Mouse (Mus musculus): ENCODE measurements around the gene Rpl3. TPM values are rescaled to one million over a fixed set of nuclear protein-coding genes. Genes with fewer than 3 reads are reported as not detected.
A peak's percentile ranks its signal among the peaks of the same experiment; 100 is the strongest.

The Rpl3 gene
- polyA plus RNA-seq, 1 experiment from 2014 or later = 622 TPM

GRCm38 (mm10) chr15:80096406-80096805 lies 4.7 kb upstream of the Rpl3 start:
- no peak for ATAC-seq (ENCODE audit: low FRiP score)
- H3K27me3 ChIP-seq = peaks cover 25% of the 10 kb centered on the region
- H3K4me3 ChIP-seq = no peak overlapping the region
- H3K4me2 ChIP-seq = no peak overlapping the region
- H3K27ac ChIP-seq = 0 out of 2 replicates have a peak overlapping the region, but pooled peaks have one; percentile 55
- H3K36me3 ChIP-seq = no peaks in the 10 kb centered on the region
- H3K9ac ChIP-seq = peak overlapping the region; percentile 60; the same call in 1 of the 2 replicates
- 68% methylated on average over 10 of the region's 10 CpGs for WGBS
- peaks cover 47% of the 10 kb centered on the region for H3K4me1 ChIP-seq (replicated peaks)
- H3K9me3 ChIP-seq = no peaks in the 10 kb centered on the region

- 61% methylated on average over 1 of the region's 1 CpGs for WGBS
- peaks cover 25% of the 10 kb centered on the region for H3K27me3 ChIP-seq
Measured at GRCm38 (mm10) chr15:80095596-80095995, 3.9 kb upstream of the Rpl3 start.

DNA sequence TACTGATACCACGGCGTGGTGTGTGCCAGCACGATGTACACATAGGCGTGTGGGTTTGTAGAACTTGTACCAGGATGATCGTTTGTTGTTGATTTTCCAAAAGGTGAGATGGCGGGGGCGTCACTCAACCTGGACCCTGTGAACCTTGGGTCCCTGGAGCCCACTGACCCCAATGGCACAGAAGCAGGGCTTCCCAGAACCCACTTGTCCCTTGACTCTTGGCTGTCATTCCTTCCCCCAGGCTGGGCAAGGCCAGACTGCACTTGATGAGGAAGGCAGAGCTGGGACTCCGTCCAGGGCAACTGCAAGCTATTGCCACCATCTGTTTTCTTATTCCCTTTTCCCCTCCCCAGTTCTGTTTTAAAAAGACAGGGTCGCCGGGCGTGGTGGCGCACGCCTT lies 2.5 kb upstream of the Rpl3 start:
- Histone ChIP-seq H3K9ac (peak overlapping the region; percentile 24; the same call in 1 of the 2 replicates), H3K36me3 (no peaks in the 10 kb centered on the region), H3K9me3 (no peaks in the 10 kb centered on the region), H3K27ac (no peak overlapping the region), H3K4me1 (replicated peaks) (peaks cover 51% of the 10 kb centered on the region), H3K4me2 (no peak overlapping the region), H3K27me3 (peaks cover 29% of the 10 kb centered on the region), H3K4me3 (no peak overlapping the region)
- ATAC-seq (ENCODE audit: low FRiP score) = no peak
- WGBS = 92% methylated on average over 13 of the region's 13 CpGs

More at GRCm38 (mm10) chr15:80095596-80095995, 3.9 kb upstream of the Rpl3 start:
- Histone ChIP-seq H3K4me1 (replicated peaks) (peaks cover 49% of the 10 kb centered on the region), H3K27ac (no peak overlapping the region), H3K36me3 (no peaks in the 10 kb centered on the region), H3K9me3 (no peaks in the 10 kb centered on the region), H3K9ac (no peak overlapping the region), H3K4me3 (no peak overlapping the region), H3K4me2 (no peak overlapping the region)
- no peak for ATAC-seq (ENCODE audit: low FRiP score)

DNA sequence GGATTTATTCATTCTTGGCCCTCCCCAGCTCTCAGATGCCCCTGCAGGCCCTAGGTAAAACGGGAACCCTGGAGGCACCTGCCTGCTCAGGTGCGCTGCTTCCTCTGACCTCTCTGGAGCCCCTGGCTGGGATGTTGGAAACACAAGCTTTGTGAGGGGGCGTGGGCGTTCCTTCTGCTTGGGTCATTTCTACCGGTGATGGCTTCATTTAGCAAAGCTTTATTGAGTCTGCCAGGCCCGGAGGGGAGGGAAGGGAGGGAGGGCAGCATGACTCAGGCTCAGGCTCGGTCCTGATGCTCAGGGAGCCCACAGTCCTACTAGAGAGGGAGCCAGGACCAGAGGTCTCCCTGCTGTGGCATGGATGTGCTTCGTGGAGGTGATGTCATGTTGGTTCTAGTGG lies 931 bp upstream of the Rpl3 start:
- Histone ChIP-seq H3K27ac (no peak overlapping the region), H3K36me3 (no peaks in the 10 kb centered on the region), H3K4me1 (replicated peaks) (peaks cover 35% of the 10 kb centered on the region), H3K9ac (peak overlapping the region; percentile 87), H3K27me3 (peaks cover 29% of the 10 kb centered on the region), H3K4me2 (peak overlapping the region; percentile 76), H3K9me3 (no peaks in the 10 kb centered on the region), H3K4me3 (peak overlapping the region; percentile 64)
- ATAC-seq (ENCODE audit: low FRiP score) = no peak
- 13% methylated on average over 8 of the region's 8 CpGs for WGBS

GRCm38 (mm10) chr15:80092041-80092441 lies 373 bp upstream of the Rpl3 start:
- Histone ChIP-seq H3K4me3 (peak overlapping the region; percentile 64), H3K4me2 (peak overlapping the region; percentile 76), H3K4me1 (replicated peaks) (peaks cover 30% of the 10 kb centered on the region), H3K9ac (peak overlapping the region; percentile 87), H3K9me3 (no peaks in the 10 kb centered on the region), H3K27me3 (peaks cover 29% of the 10 kb centered on the region), H3K27ac (0 out of 2 replicates have a peak overlapping the region, but pooled peaks have one; percentile 8), H3K36me3 (no peaks in the 10 kb centered on the region)
- ATAC-seq (ENCODE audit: low FRiP score) = no peak; the same call in 1 of the 2 replicates
- 14% methylated on average over 7 of the region's 7 CpGs for WGBS

DNA sequence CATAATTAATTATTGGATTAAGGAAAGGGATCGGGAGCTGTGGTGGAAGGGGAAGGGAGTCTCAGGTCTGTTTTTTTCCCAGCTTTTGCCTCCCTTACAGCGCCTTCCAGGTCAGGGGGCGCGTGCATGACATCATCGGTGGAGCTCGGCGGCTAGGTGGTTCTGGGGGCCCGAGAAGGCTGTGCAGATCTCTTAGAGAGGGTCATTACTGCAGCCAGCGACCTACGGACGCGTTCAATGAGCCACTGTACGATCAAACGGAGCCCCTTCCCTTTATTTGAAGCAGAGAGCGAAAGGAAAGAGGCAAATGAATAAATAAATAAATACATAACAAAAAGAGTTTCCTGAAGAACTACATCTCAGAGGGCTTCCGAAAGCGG lies 937 bp downstream of the Rpl3 start:
- no peaks in the 10 kb centered on the region for H3K9me3 ChIP-seq
- peak overlapping the region; percentile 76 for H3K4me2 ChIP-seq
- 1% methylated on average over 17 of the region's 17 CpGs for WGBS
- H3K4me1 ChIP-seq (replicated peaks) = peaks cover 20% of the 10 kb centered on the region
- ATAC-seq (ENCODE audit: low FRiP score) = no peak
- peak overlapping the region; percentile 87 for H3K9ac ChIP-seq
- no peaks in the 10 kb centered on the region for H3K36me3 ChIP-seq
- no peak overlapping the region for H3K27ac ChIP-seq
- H3K27me3 ChIP-seq = peaks cover 29% of the 10 kb centered on the region
- peak overlapping the region; percentile 64 for H3K4me3 ChIP-seq

DNA sequence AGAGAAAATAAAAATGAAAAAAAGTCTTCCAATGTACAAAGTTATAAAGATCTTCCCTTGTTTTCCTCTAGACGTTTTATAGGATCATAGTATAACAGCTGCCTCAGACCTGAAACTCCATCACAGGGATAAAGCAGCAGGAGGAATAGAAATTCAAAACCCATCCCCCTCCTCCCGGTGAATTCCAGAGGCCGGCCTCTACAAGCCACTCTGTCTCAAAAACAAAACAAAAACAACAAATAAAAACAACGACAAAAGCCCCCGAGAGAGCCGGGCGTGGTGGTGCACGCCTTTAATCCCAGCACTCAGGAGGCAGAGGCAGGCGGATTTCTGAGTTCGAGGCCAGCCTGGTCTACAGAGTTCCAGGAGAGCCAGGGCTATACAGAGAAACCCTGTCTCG lies 1.5 kb downstream of the Rpl3 start:
- 78% methylated on average over 11 of the region's 11 CpGs for WGBS
- Histone ChIP-seq H3K36me3 (no peaks in the 10 kb centered on the region), H3K9ac (peak overlapping the region; percentile 87; the same call in 1 of the 2 replicates), H3K4me2 (peak overlapping the region; percentile 76), H3K27ac (no peak overlapping the region), H3K27me3 (peaks cover 26% of the 10 kb centered on the region), H3K4me1 (replicated peaks) (peaks cover 20% of the 10 kb centered on the region), H3K4me3 (no peak overlapping the region), H3K9me3 (no peaks in the 10 kb centered on the region)
- no peak for ATAC-seq (ENCODE audit: low FRiP score)

GRCm38 (mm10) chr15:80088637-80089036 lies 3.0 kb downstream of the Rpl3 start:
- peaks cover 20% of the 10 kb centered on the region for H3K4me1 ChIP-seq (replicated peaks)
- no peak overlapping the region for H3K4me3 ChIP-seq
- no peaks in the 10 kb centered on the region for H3K36me3 ChIP-seq
- no peak for ATAC-seq (ENCODE audit: low FRiP score)
- no peak overlapping the region for H3K9ac ChIP-seq
- no peak overlapping the region for H3K4me2 ChIP-seq
- H3K9me3 ChIP-seq = no peaks in the 10 kb centered on the region
- H3K27ac ChIP-seq = no peak overlapping the region
- whole genome bisulfite sequencing = 35% methylated on average over 4 of the region's 4 CpGs
- peaks cover 19% of the 10 kb centered on the region for H3K27me3 ChIP-seq

GRCm38 (mm10) chr15:80087406-80088012 lies 4.2 kb downstream of the Rpl3 start:
- H3K4me2 ChIP-seq = no peak overlapping the region
- H3K9me3 ChIP-seq = no peaks in the 10 kb centered on the region
- peaks cover 14% of the 10 kb centered on the region for H3K27me3 ChIP-seq
- H3K4me3 ChIP-seq = no peak overlapping the region
- H3K27ac ChIP-seq = no peak overlapping the region
- no peak overlapping the region for H3K9ac ChIP-seq
- ATAC-seq (ENCODE audit: low FRiP score) = no peak
- peaks cover 15% of the 10 kb centered on the region for H3K4me1 ChIP-seq (replicated peaks)
- no peaks in the 10 kb centered on the region for H3K36me3 ChIP-seq
- WGBS = 88% methylated on average over 9 of the region's 9 CpGs

GRCm38 (mm10) chr15:80083740-80084139 lies 7.9 kb downstream of the Rpl3 start:
- ATAC-seq (ENCODE audit: low FRiP score) = peak; percentile 21
- H3K4me1 ChIP-seq (replicated peaks) = peaks cover 34% of the 10 kb centered on the region
- peak overlapping the region; percentile 72 for H3K9ac ChIP-seq
- H3K4me2 ChIP-seq = peak overlapping the region; percentile 65
- H3K4me3 ChIP-seq = peak overlapping the region; percentile 69
- H3K27me3 ChIP-seq = no peaks in the 10 kb centered on the region
- H3K36me3 ChIP-seq = peaks cover 34% of the 10 kb centered on the region
- no peaks in the 10 kb centered on the region for H3K9me3 ChIP-seq
- peak overlapping the region; percentile 96 for H3K27ac ChIP-seq
- WGBS = 1% methylated on average over 12 of the region's 12 CpGs

- H3K27me3 ChIP-seq = no peaks in the 10 kb centered on the region
- H3K4me3 ChIP-seq = peak overlapping the region; percentile 69
- H3K9me3 ChIP-seq = no peaks in the 10 kb centered on the region
- H3K36me3 ChIP-seq = peaks cover 39% of the 10 kb centered on the region
- H3K4me1 ChIP-seq (replicated peaks) = peaks cover 34% of the 10 kb centered on the region
- peak overlapping the region; percentile 92 for H3K9ac ChIP-seq
- H3K4me2 ChIP-seq = peak overlapping the region; percentile 86
- peak overlapping the region; percentile 96 for H3K27ac ChIP-seq
- peak; percentile 97 for ATAC-seq (ENCODE audit: low FRiP score)
- WGBS = under 1% methylated on average over 30 of the region's 30 CpGs
Measured at GRCm38 (mm10) chr15:80083276-80083731, 8.4 kb downstream of the Rpl3 start.

DNA sequence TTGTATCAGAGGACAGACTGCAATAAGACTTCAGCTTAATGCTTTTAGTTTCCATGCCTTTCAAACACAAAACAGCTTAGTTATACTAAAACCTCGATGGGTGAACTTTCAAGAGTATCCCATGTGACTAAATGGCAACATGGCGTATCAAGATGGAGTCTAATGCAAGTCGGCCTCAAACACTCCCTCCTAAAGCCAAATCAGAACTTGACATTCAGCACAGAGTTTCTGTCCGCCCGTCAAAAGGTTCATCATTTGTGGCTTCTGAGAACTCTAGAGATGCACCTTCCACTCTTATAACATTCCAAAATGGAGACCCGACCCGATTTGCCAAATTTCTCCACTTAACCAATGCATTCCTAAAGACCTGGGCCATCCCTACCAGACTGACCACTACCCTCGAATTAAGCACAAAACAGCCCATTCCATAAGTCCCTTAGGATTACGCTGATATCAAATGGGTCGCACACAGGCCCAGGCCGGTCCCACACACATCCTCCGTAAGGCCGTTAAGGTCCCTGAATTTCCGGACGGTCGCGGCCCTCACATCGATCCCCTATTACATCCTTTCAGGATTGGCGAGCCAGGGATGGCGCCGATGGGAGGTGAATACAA lies 8.9 kb downstream of the Rpl3 start:
- Histone ChIP-seq H3K9me3 (no peaks in the 10 kb centered on the region), H3K4me1 (replicated peaks) (peaks cover 34% of the 10 kb centered on the region), H3K27me3 (no peaks in the 10 kb centered on the region), H3K9ac (peak overlapping the region; percentile 92), H3K4me3 (peak overlapping the region; percentile 69), H3K36me3 (peaks cover 44% of the 10 kb centered on the region), H3K27ac (peak overlapping the region; percentile 96), H3K4me2 (peak overlapping the region; percentile 86)
- no peak for ATAC-seq (ENCODE audit: low FRiP score)
- under 1% methylated on average over 21 of the region's 21 CpGs for WGBS

Data from hindbrain, embryonic 13.5 days (tissue).